Mouse (Mus musculus) hindbrain, embryonic 11.5 days (tissue): ENCODE results near the gene Commd4. TPM values are rescaled to one million over a fixed set of nuclear protein-coding genes. Genes with fewer than 3 reads are reported as not detected.

Source experiments
- ATAC-seq: fragments of 200-750 bp; cut with Nextera tagmentation; 2 replicates; pipeline ENCODE4 v1.8.0; 2017; ENCODE audit warnings: mild to moderate bottlenecking, moderate TSS enrichment, moderate library complexity; ENCODE audit not compliant: low FRiP score
- DNase-seq: peaks from one replicate; pipeline ENCODE4 v3.0.0-alpha.2; 2015; ENCODE audit warnings: low spot score
- H3K27ac ChIP-seq: fragments of 300-500 bp; sonication (generic); 2 replicates; pipeline ENCODE4 v1.5.1; 2014; ENCODE audit warnings: mild to moderate bottlenecking, low read depth, low read length
- H3K27me3 ChIP-seq: fragments of 300-500 bp; sonication (generic); 2 replicates; pipeline ENCODE4 v1.6.1; 2014; ENCODE audit warnings: mild to moderate bottlenecking, low read length, moderate library complexity, mixed read lengths; ENCODE audit not compliant: control insufficient read depth, insufficient read depth
- H3K36me3 ChIP-seq: fragments of 300-500 bp; sonication (generic); 2 replicates; pipeline ENCODE4 v1.6.1; 2014; ENCODE audit warnings: mild to moderate bottlenecking, low read length, moderate library complexity, mixed read lengths; ENCODE audit not compliant: control insufficient read depth, insufficient read depth
- H3K4me1 ChIP-seq: fragments of 300-500 bp; sonication (generic); replicated peaks from 2 replicates; pipeline ENCODE4 v1.6.1; 2014; ENCODE audit warnings: low read length, mixed read lengths; ENCODE audit not compliant: control insufficient read depth, insufficient read depth
- H3K4me2 ChIP-seq: fragments of 300-500 bp; sonication (generic); replicated peaks from 2 replicates; pipeline ENCODE4 v1.6.1; 2014; ENCODE audit warnings: mild to moderate bottlenecking, low read depth, low read length
- H3K4me3 ChIP-seq: fragments of 300-500 bp; sonication (generic); 2 replicates; pipeline ENCODE4 v1.5.1; 2014; ENCODE audit warnings: low read depth, low read length
- H3K9ac ChIP-seq: fragments of 300-500 bp; sonication (generic); 2 replicates; pipeline ENCODE4 v1.6.1; 2014; ENCODE audit warnings: low read depth, low read length
- H3K9me3 ChIP-seq: fragments of 300-500 bp; sonication (generic); 2 replicates; pipeline ENCODE4 v1.6.1; 2016; ENCODE audit warnings: low read length; ENCODE audit not compliant: control insufficient read depth
- WGBS: fragments of 180-500 bp; shearing (Covaris S2); extraction: QIAGEN DNeasy Blood & Tissue Kit; methylation state at CpG from one replicate; pipeline ENCODE4 v1.1.7; 2014; 5-methylcytosine and 5-hydroxymethylcytosine counted together
- polyA plus RNA-seq: library from polyadenylated mRNA; unstranded; fragments of >200 nt; fragmentation: Nextera tagmentation; extraction: Ambion mirVana; gene quantifications from 2 replicates; pipeline ENCODE4 v1.2.1, GENCODE M21; 2014

Commd4 gene
- polyA plus RNA-seq, 1 experiment from 2014 or later: 104 TPM

DNA sequence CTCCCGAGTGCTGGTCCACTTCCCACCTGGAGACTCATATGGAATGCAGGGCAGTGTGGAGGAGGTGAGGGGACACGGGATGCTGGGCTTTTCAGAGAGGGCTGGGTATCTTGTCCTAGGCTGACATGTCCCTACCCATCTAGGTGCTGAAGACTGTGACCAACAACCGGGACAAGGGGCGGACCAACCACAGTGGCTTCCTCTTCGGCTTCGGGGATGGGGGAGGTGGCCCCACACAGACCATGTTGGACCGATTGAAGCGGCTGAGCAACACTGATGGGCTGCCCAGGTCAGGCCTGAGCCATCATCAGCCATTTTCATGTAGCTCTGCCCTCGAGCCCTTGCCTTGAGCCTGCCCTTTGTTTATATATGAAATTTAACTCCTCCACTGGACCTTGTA, 20.4 kb downstream of the Commd4 start:
- Histone ChIP-seq H3K9me3 (no peaks in the 10 kb centered on the region), H3K27ac (no peak overlapping the region), H3K4me2 (no peak overlapping the region), H3K27me3 (no peaks in the 10 kb centered on the region), H3K4me1 (no peaks in the 10 kb centered on the region), H3K9ac (no peak overlapping the region), H3K36me3 (0 out of 2 replicates have a peak, but pooled peaks cover 9% of the 10 kb centered on the region), H3K4me3 (no peak overlapping the region)
- ATAC-seq: no peak
- 88% methylated on average over 9 of the region's 9 CpGs for WGBS
- no peak for DNase-seq

DNA sequence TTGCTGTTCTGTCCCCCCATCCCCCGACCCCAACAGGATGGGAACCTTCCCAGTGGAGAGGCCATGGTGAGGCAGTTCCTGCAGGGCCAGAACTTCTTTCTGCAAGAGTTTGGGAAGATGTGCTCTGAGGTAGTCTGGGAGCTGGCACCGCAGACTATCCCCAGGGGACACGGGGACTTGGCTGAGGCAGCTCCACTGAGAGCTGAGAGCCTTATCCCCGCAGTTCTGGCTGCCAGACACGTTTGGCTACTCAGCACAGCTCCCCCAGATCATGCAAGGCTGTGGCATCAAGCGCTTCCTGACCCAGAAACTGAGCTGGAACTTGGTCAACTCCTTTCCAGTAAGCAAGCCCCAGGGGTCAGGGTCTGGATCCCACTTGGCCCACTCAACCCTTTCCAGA, 20.9 kb downstream of the Commd4 start:
- no peak overlapping the region for H3K9ac ChIP-seq
- no peak for DNase-seq
- H3K9me3 ChIP-seq: no peaks in the 10 kb centered on the region
- 0 out of 2 replicates have a peak, but pooled peaks cover 9% of the 10 kb centered on the region for H3K36me3 ChIP-seq
- no peak overlapping the region for H3K4me2 ChIP-seq
- no peak overlapping the region for H3K4me3 ChIP-seq
- no peaks in the 10 kb centered on the region for H3K4me1 ChIP-seq
- no peak for ATAC-seq
- H3K27me3 ChIP-seq: no peaks in the 10 kb centered on the region
- WGBS: 87% methylated on average over 6 of the region's 6 CpGs
- no peak overlapping the region for H3K27ac ChIP-seq

- Histone ChIP-seq H3K4me1 (no peaks in the 10 kb centered on the region), H3K4me3 (peak within 1 kb of the TSS; percentile 66), H3K9me3 (no peaks in the 10 kb centered on the region), H3K27me3 (no peaks in the 10 kb centered on the region), H3K36me3 (peaks cover 4% of the 10 kb centered on the region; the same call in 1 of the 2 replicates), H3K9ac (peak within 1 kb of the TSS; percentile 65), H3K27ac (peak within 1 kb of the TSS; percentile 87), H3K4me2 (peak within 1 kb of the TSS; percentile 95)
- DNase-seq (peak; percentile 95), ATAC-seq (peak; percentile 92)
- WGBS: 0% methylated on average over 54 of the region's 58 CpGs
Observed at GRCm38 (mm10) chr9:57130577-57131433, 27.3 kb downstream of the Commd4 start, which contains the start of gene Man2c1. Man2c1 (plus strand) TSS chr9:57130690.

GRCm38 (mm10) chr9:57129641-57130040, 28.5 kb downstream of the Commd4 start:
- no peak overlapping the region for H3K27ac ChIP-seq
- ATAC-seq (no peak), DNase-seq (no peak)
- no peak overlapping the region for H3K9ac ChIP-seq
- peaks cover 4% of the 10 kb centered on the region; the same call in 1 of the 2 replicates for H3K36me3 ChIP-seq
- peak overlapping the region; percentile 95; the same call in 1 of the 2 replicates for H3K4me2 ChIP-seq
- H3K4me3 ChIP-seq: no peak overlapping the region
- H3K27me3 ChIP-seq: no peaks in the 10 kb centered on the region
- no peaks in the 10 kb centered on the region for H3K9me3 ChIP-seq
- H3K4me1 ChIP-seq: no peaks in the 10 kb centered on the region

DNA sequence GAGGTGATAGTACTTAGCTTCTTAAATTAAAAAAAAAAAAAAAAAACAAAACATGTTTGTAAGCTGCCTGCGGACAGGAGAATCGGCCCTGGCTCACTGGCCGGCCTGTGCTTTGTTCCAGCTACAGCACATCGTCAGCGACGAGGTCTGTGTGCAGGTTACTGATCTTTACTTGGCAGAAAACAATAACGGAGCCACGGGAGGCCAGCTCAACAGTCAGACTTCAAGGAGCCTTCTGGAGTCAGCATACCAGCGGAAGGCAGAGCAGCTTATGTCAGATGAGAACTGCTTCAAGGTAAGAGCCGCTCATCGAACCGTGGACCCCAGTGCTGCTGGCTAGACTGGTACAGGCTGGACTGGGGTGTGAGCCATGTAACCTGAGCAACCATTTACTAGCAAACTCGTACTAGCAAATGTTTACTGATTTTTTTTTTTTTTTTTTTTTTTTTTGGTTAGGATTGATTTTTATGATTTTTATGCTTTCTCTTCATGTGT, 40.8 kb downstream of the Commd4 start:
- no peak for DNase-seq
- H3K9me3 ChIP-seq: no peaks in the 10 kb centered on the region
- no peaks in the 10 kb centered on the region for H3K4me1 ChIP-seq
- H3K36me3 ChIP-seq: peaks cover 14% of the 10 kb centered on the region
- no peaks in the 10 kb centered on the region for H3K27me3 ChIP-seq
- H3K27ac ChIP-seq: no peak overlapping the region
- ATAC-seq: no peak
- H3K9ac ChIP-seq: no peak overlapping the region
- H3K4me2 ChIP-seq: no peak overlapping the region
- H3K4me3 ChIP-seq: no peak overlapping the region
- WGBS: 93% methylated on average over 13 of the region's 13 CpGs

Other genes starting within 250 kb of the Commd4 start
- 3.3 and 3.8 TPM in 2 replicates for gene Snx33, start 230.0 kb downstream of the Commd4 start, polyA plus RNA-seq
- 66.0 and 70.2 TPM in 2 replicates for gene Imp3, start 220.9 kb downstream of the Commd4 start, polyA plus RNA-seq
- 26.4 and 30.3 TPM in 2 replicates for gene Snupn, start 207.5 kb downstream of the Commd4 start, polyA plus RNA-seq
- 28.1 and 34.0 TPM in 2 replicates for gene Ptpn9, start 163.4 kb downstream of the Commd4 start, polyA plus RNA-seq
- gene Sin3a, start 86.3 kb downstream of the Commd4 start, polyA plus RNA-seq: 52.8 and 53.8 TPM in 2 replicates
- gene Man2c1, start 27.6 kb downstream of the Commd4 start, polyA plus RNA-seq: 19.2 and 22.3 TPM in 2 replicates
- 5.3 and 6.3 TPM in 2 replicates for gene Neil1, start 10.0 kb downstream of the Commd4 start, polyA plus RNA-seq
- gene Trcg1, start 78.2 kb upstream of the Commd4 start, polyA plus RNA-seq: not detected in 2 replicates
- 6.6 and 7.6 TPM in 2 replicates for gene 1700017B05Rik, start 104.3 kb upstream of the Commd4 start, polyA plus RNA-seq